Mouse (Mus musculus): ENCODE results near the gene Tyrobp.

DNA sequence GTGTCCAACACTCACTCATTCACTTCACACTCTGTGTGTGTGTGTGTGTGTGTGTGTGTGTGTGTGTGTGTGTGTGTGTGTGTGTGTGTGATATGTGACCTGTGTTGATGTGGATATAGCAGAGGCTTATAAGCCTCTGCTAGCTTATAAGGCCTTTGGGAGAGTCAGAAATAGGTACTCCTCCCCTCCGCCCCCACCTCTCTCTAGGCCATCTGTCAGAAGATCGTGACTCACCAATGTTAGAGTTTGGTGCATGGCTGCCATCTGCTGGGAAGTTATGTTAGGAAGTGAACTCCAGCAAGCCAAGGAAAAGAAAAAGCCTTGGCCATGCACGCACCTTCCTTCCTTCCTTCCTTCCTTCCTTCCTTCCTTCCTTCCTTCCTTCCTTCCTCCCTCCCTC is 18.2 kb downstream of the Tyrobp start:
- TF ChIP-seq POLR2A (IDR thresholded peaks at IDR 0.05; ENCODE audit: borderline replicate concordance, extremely low read depth, low read depth, low read length) (no peak), CTCF (IDR thresholded peaks at IDR 0.05; ENCODE audit: insufficient read depth, low read length) (0 out of 2 replicates have a peak, but pooled peaks have one; percentile 25)

All from lung, adult 2 months (tissue).